In genomic region chr6:41118201-41118976, GRCm38 (mm10) we compare ENCODE assay signal across 7 mouse cellular contexts.
DNase-seq lines count a peak whose midpoint lies in the region; ATAC-seq and TF ChIP-seq lines count a peak whose summit lies in the region.

No protein-coding gene starts in this region.

- 18% methylated on average over 7 of the region's 7 CpGs for WGBS in cerebellum, adult 2 months
- 14% methylated on average over 7 of the region's 7 CpGs for WGBS in hindbrain, embryonic 15.5 days

- peak overlapping the region; percentile 38 for H3K4me2 ChIP-seq in hindbrain, embryonic 15.5 days

- peak; percentile 20; the same call in 1 of the 2 replicates for TF ChIP-seq CTCF in cerebellum, adult 2 months (IDR thresholded peaks at IDR 0.05; ENCODE audit: borderline replicate concordance, insufficient read depth, low read depth, low read length)
- TF ChIP-seq CTCF in left cerebral cortex, adult 2 months (IDR thresholded peaks at IDR 0.05): peak; percentile 71

- TF ChIP-seq POLR2A in cerebellum, adult 2 months (IDR thresholded peaks at IDR 0.05; ENCODE audit: borderline replicate concordance, insufficient read depth, low read length): no peak

- peak; percentile 73 for DNase-seq in ZHBTc4 (ENCODE audit: low read depth, low spot score)
- peak; percentile 18 to 22 for DNase-seq in cerebellum, adult 2 months
- peak; percentile 36 to 56 for DNase-seq in frontal cortex, postnatal 10 days (ENCODE audit: low spot score in 2 of 2)
- peak; percentile 48 to 74 for DNase-seq in left cerebral cortex, adult 2 months (ENCODE audit: extremely low spot score in 1 of 2, low spot score in 2 of 2)
- DNase-seq in right cerebral cortex, postnatal 25 days: peak; percentile 59

- H3K4me1 ChIP-seq in cerebellum, adult 2 months (ENCODE audit: control insufficient read depth, insufficient read depth, low read length): no peaks in the 10 kb centered on the region
- no peaks in the 10 kb centered on the region for H3K4me1 ChIP-seq in hindbrain, embryonic 15.5 days (replicated peaks)

- H3K36me3 ChIP-seq in hindbrain, embryonic 15.5 days: no peaks in the 10 kb centered on the region

- no peak for ATAC-seq in hindbrain, embryonic 15.5 days (ENCODE audit: low FRiP score, low read depth)
- ATAC-seq in megakaryocyte-erythroid progenitor cell, adult 5-6 weeks (replicated peaks; ENCODE audit: low FRiP score, low TSS enrichment, poor library complexity, severe bottlenecking): peak; percentile 82

- H3K9me3 ChIP-seq in hindbrain, embryonic 15.5 days: no peaks in the 10 kb centered on the region

- no peaks in the 10 kb centered on the region for H3K27me3 ChIP-seq in cerebellum, adult 2 months (ENCODE audit: control insufficient read depth, insufficient read depth, low read length)
- H3K27me3 ChIP-seq in hindbrain, embryonic 15.5 days: no peaks in the 10 kb centered on the region

- intact Hi-C loops in left cerebral cortex, adult 2 months (cut with DNase I): loop anchor here (10.0 kb wide), 1 partner anchor 646 kb away; no protein-coding TSS in a partner anchor

- no peak overlapping the region for H3K4me3 ChIP-seq in cerebellum, adult 2 months (replicated peaks; ENCODE audit: insufficient read depth, low read depth, low read length)
- H3K4me3 ChIP-seq in hindbrain, embryonic 15.5 days: no peak overlapping the region
- H3K4me3 ChIP-seq in left cerebral cortex, adult 2 months: peak overlapping the region; percentile 9; the same call in 1 of the 2 replicates

- no peak overlapping the region for H3K27ac ChIP-seq in cerebellum, adult 2 months (ENCODE audit: insufficient read depth, low read length)
- H3K27ac ChIP-seq in hindbrain, embryonic 15.5 days (replicated peaks): no peak overlapping the region
- H3K27ac ChIP-seq in left cerebral cortex, adult 2 months: 0 out of 2 replicates have a peak overlapping the region, but pooled peaks have one; percentile 15

- H3K9ac ChIP-seq in hindbrain, embryonic 15.5 days: no peak overlapping the region

Comparison
In these comparisons a context has a peak if more than half of its experiments do, and no peak if none do; other contexts are left out.
1. DNase-seq: peak in every context shown above with its lines; median percentile 73 in ZHBTc4; 61 in left cerebral cortex, adult 2 months; 59 in right cerebral cortex, postnatal 25 days; 46 in frontal cortex, postnatal 10 days; 20 in cerebellum, adult 2 months.